Mouse (Mus musculus) CH12.LX (cell line): ENCODE data around the gene Pdlim5. TPM values are rescaled to one million over a fixed set of nuclear protein-coding genes. Genes with fewer than 3 reads are reported as not detected.

Experiments
- DNase-seq: peaks from one replicate; pipeline ENCODE4 v3.0.0-alpha.2; 2013; ENCODE audit errors: extremely low read depth
- H3K27ac ChIP-seq: 2 replicates; pipeline ENCODE4 v1.5.1; 2012; ENCODE audit warnings: low read depth, mild to moderate bottlenecking, control low read depth, moderate library complexity; ENCODE audit not compliant: insufficient read depth
- H3K27me3 ChIP-seq: replicated peaks from 2 replicates; pipeline ENCODE3; 2012; ENCODE audit warnings: inconsistent platforms
- H3K36me3 ChIP-seq, 2 experiments: replicated peaks in 1 of 2; 2 replicates each; pipeline versions ENCODE3 to v1.6.1; 2012; ENCODE audit warnings: inconsistent platforms in 1 of 2, low read length in 1 of 2, mild to moderate bottlenecking in 1 of 2, mixed read lengths in 1 of 2, moderate library complexity in 1 of 2; ENCODE audit not compliant: control insufficient read depth in 1 of 2, insufficient read depth in 1 of 2
- H3K4me1 ChIP-seq, 2 experiments: 2 replicates each; pipeline ENCODE4 v1.6.1; 2012; ENCODE audit warnings: inconsistent platforms in 1 of 2, moderate library complexity in 1 of 2; ENCODE audit not compliant: insufficient read depth in 2 of 2, control insufficient read depth in 1 of 2
- H3K4me2 ChIP-seq: 2 replicates; pipeline ENCODE4 v1.6.1; 2012; ENCODE audit warnings: low read depth, mild to moderate bottlenecking, control low read depth; ENCODE audit not compliant: poor library complexity, insufficient read depth, severe bottlenecking
- H3K4me3 ChIP-seq, 3 experiments: fragments of 150-350 bp in 1 of 3; sonication (generic) in 1 of 3; replicated peaks in 1 of 3; 2 replicates each; pipeline versions ENCODE3 to v1.5.1; 2011 to 2012; ENCODE audit warnings: low read depth in 2 of 3, low read length in 2 of 3, mild to moderate bottlenecking in 2 of 3, moderate library complexity in 2 of 3, control low read depth in 1 of 3, improper control_type of control experiment in 1 of 3, inconsistent platforms in 1 of 3, mixed read lengths in 1 of 3; ENCODE audit not compliant: poor library complexity in 1 of 3
- H3K79me2 ChIP-seq: replicated peaks from 2 replicates; pipeline ENCODE4 v1.6.1; 2012; ENCODE audit warnings: mild to moderate bottlenecking, moderate library complexity; ENCODE audit not compliant: control insufficient read depth, poor library complexity, insufficient read depth, severe bottlenecking; ENCODE audit errors: extremely low read depth
- H3K9ac ChIP-seq: 2 replicates; pipeline ENCODE4 v1.6.1; 2012; ENCODE audit warnings: low read depth, mild to moderate bottlenecking, control low read depth, moderate library complexity; ENCODE audit not compliant: insufficient read depth
- H3K9me3 ChIP-seq: replicated peaks from 2 replicates; pipeline ENCODE3; 2012; ENCODE audit warnings: low read length, inconsistent platforms, mixed read lengths
- BHLHE40 ChIP-seq: IDR thresholded peaks from 2 replicates; pipeline ENCODE4 v1.6.1; 2011; ENCODE audit warnings: mild to moderate bottlenecking, low read depth, low read length, improper control_type of control experiment
- CHD1 ChIP-seq: IDR thresholded peaks from 2 replicates; pipeline ENCODE4 v1.6.1; 2012; ENCODE audit warnings: low read depth, low read length, improper control_type of control experiment, inconsistent platforms
- E2F4 ChIP-seq: IDR thresholded peaks from 2 replicates; pipeline ENCODE4 v1.6.1; 2011; ENCODE audit warnings: low read depth, low read length, improper control_type of control experiment; ENCODE audit not compliant: insufficient replicate concordance
- ELF1 ChIP-seq: IDR thresholded peaks from 2 replicates; pipeline ENCODE4 v1.6.1; 2014; ENCODE audit warnings: low read depth, mild to moderate bottlenecking, inconsistent platforms, low read length, improper control_type of control experiment
- ETS1 ChIP-seq: conservative IDR thresholded peaks from 2 replicates; pipeline ENCODE4 v1.6.1; 2012; ENCODE audit warnings: low read depth, mild to moderate bottlenecking, inconsistent platforms, low read length, improper control_type of control experiment, moderate library complexity
- GABPA ChIP-seq: IDR thresholded peaks from 2 replicates; pipeline ENCODE4 v1.6.1; 2012; ENCODE audit warnings: low read depth, low read length, improper control_type of control experiment, inconsistent platforms; ENCODE audit not compliant: insufficient replicate concordance
- HCFC1 ChIP-seq: IDR thresholded peaks from 2 replicates; pipeline ENCODE4 v1.6.1; 2012; ENCODE audit warnings: low read depth, mild to moderate bottlenecking, inconsistent platforms, low read length, improper control_type of control experiment
- JUND ChIP-seq: conservative IDR thresholded peaks from 2 replicates; pipeline ENCODE4 v1.6.1; 2011; ENCODE audit warnings: low read depth, low read length, improper control_type of control experiment
- MAX ChIP-seq: IDR thresholded peaks from 2 replicates; pipeline ENCODE4 v1.6.1; 2011; ENCODE audit warnings: low read length, improper control_type of control experiment
- MAZ ChIP-seq: IDR thresholded peaks from 2 replicates; pipeline ENCODE4 v1.6.1; 2012; ENCODE audit warnings: low read depth, mild to moderate bottlenecking, inconsistent platforms, low read length, improper control_type of control experiment, moderate library complexity
- MEF2A ChIP-seq: IDR thresholded peaks from 2 replicates; pipeline ENCODE4 v1.6.1; 2014; ENCODE audit warnings: low read depth, mild to moderate bottlenecking, inconsistent platforms, low read length, improper control_type of control experiment, borderline replicate concordance
- MXI1 ChIP-seq: IDR thresholded peaks from 2 replicates; pipeline ENCODE4 v1.6.1; 2011; ENCODE audit warnings: mild to moderate bottlenecking, low read depth, low read length, improper control_type of control experiment
- NRF1 ChIP-seq: IDR thresholded peaks from 2 replicates; pipeline ENCODE4 v1.6.1; 2014; ENCODE audit warnings: low read depth, mild to moderate bottlenecking, inconsistent platforms, low read length, improper control_type of control experiment, moderate library complexity
- POLR2AphosphoS2 ChIP-seq: IDR thresholded peaks from 2 replicates; pipeline ENCODE4 v1.6.1; 2011; ENCODE audit warnings: low read depth, low read length, improper control_type of control experiment
- RAD21 ChIP-seq: IDR thresholded peaks from 2 replicates; pipeline ENCODE4 v1.6.1; 2011; ENCODE audit warnings: low read depth, mild to moderate bottlenecking, low read length, improper control_type of control experiment, moderate library complexity
- RCOR1 ChIP-seq: conservative IDR thresholded peaks from 2 replicates; pipeline ENCODE4 v1.6.1; 2012; ENCODE audit warnings: low read depth, mild to moderate bottlenecking, inconsistent platforms, low read length, improper control_type of control experiment
- SIN3A ChIP-seq: IDR thresholded peaks from 2 replicates; pipeline ENCODE4 v1.6.1; 2012; ENCODE audit warnings: low read length, improper control_type of control experiment, inconsistent platforms
- SMC3 ChIP-seq: IDR thresholded peaks from 2 replicates; pipeline ENCODE4 v1.6.1; 2011; ENCODE audit warnings: low read depth, low read length, improper control_type of control experiment
- TBP ChIP-seq: conservative IDR thresholded peaks from 2 replicates; pipeline ENCODE4 v1.6.1; 2011; ENCODE audit warnings: low read depth, low read length, improper control_type of control experiment
- TCF12 ChIP-seq: IDR thresholded peaks from 2 replicates; pipeline ENCODE4 v1.6.1; 2014; ENCODE audit warnings: low read depth, mild to moderate bottlenecking, inconsistent platforms, low read length, improper control_type of control experiment
- UBTF ChIP-seq: IDR thresholded peaks from 2 replicates; pipeline ENCODE4 v1.6.1; 2012; ENCODE audit warnings: low read depth, mild to moderate bottlenecking, inconsistent platforms, low read length, improper control_type of control experiment, moderate library complexity
- USF2 ChIP-seq: conservative IDR thresholded peaks from 2 replicates; pipeline ENCODE4 v1.6.1; 2011; ENCODE audit warnings: low read depth, low read length, improper control_type of control experiment
- ZKSCAN1 ChIP-seq: IDR thresholded peaks from 2 replicates; pipeline ENCODE4 v1.6.1; 2012; ENCODE audit warnings: low read depth, inconsistent platforms, low read length, improper control_type of control experiment, borderline replicate concordance
- ZMIZ1 ChIP-seq: IDR thresholded peaks from 2 replicates; pipeline ENCODE4 v1.6.1; 2012; ENCODE audit warnings: low read depth, mild to moderate bottlenecking, inconsistent platforms, low read length, improper control_type of control experiment
- ZNF384 ChIP-seq: IDR thresholded peaks from 2 replicates; pipeline ENCODE4 v1.6.1; 2012; ENCODE audit warnings: low read depth, low read length, improper control_type of control experiment, inconsistent platforms
- dilution Hi-C: fragments of 300-500 bp; cut with MboI; formaldehyde crosslinking; loops from 2 replicates; pipeline ENCODE4 v1.14.3; 2020; ENCODE audit warnings: low sequenced_read_pairs; ENCODE audit not compliant: extremely low pct_unique_long_range_greater_than_20kb, extremely low pct_ligation_motif_present
- in situ Hi-C: fragments of 300-500 bp; cut with MboI; formaldehyde crosslinking; loops from 3 replicates; pipeline ENCODE4 v1.14.3; 2019; ENCODE audit warnings: low sequenced_read_pairs, low pct_ligation_motif_present, low pct_unique_long_range_greater_than_20kb, mixed read lengths
- polyA plus RNA-seq: library from polyadenylated mRNA; unstranded; fragments of >175 nt; gene quantifications from 2 replicates; pipeline ENCODE4 v1.2.1, GENCODE M21; 2012; ENCODE audit warnings: low read depth; ENCODE audit not compliant: insufficient read length
- total RNA-seq, 2 experiments: library from RNA; depleted of rRNA; stranded (reverse); fragments of 300-350 nt in 1 of 2; fragments of >200 nt in 1 of 2; gene quantifications; 2 replicates each; pipeline ENCODE4 v1.2.3; 2012 to 2014

Pdlim5 gene
- total and polyA plus RNA-seq, 3 experiments = 22.0 to 24.6 (median 22.8) TPM

- H3K4me2 ChIP-seq = no peak overlapping the region
Observed at GRCm38 (mm10) chr3:142332716-142333115, 62.8 kb downstream of the Pdlim5 start.

GRCm38 (mm10) chr3:142331872-142332554 is 63.5 kb downstream of the Pdlim5 start:
- no peak overlapping the region for H3K9ac ChIP-seq
- in situ Hi-C loops = no loop called here
- H3K79me2 ChIP-seq = no peaks in the 10 kb centered on the region
- no peaks in the 10 kb centered on the region for H3K36me3 ChIP-seq
- no peak for DNase-seq
- no peak overlapping the region for H3K4me3 ChIP-seq
- no peak for TF ChIP-seq JUND
- no peak for TF ChIP-seq NRF1
- no peak for TF ChIP-seq E2F4
- TF ChIP-seq MAX = no peak
- no peak for TF ChIP-seq ZNF384
- no peak for TF ChIP-seq ETS1
- no peak for TF ChIP-seq ZMIZ1
- TF ChIP-seq MAZ = no peak
- no peak for TF ChIP-seq USF2
- TF ChIP-seq MEF2A = no peak
- no peak for TF ChIP-seq BHLHE40
- TF ChIP-seq GABPA = no peak
- no peak for TF ChIP-seq TBP
- no peak for TF ChIP-seq MXI1
- no peak for TF ChIP-seq RCOR1
- no peak overlapping the region for H3K4me2 ChIP-seq
- H3K27ac ChIP-seq = no peak overlapping the region
- peaks cover 0 to 6% of the 10 kb centered on the region in 2 experiments; a peak in 1 of 4 replicates for H3K4me1 ChIP-seq
- dilution Hi-C loops = no loop called here
- no peaks in the 10 kb centered on the region for H3K27me3 ChIP-seq
- H3K9me3 ChIP-seq = no peaks in the 10 kb centered on the region

More at GRCm38 (mm10) chr3:142332716-142333115, 62.8 kb downstream of the Pdlim5 start:
- Histone ChIP-seq H3K36me3 (peaks cover 0 to 2% of the 10 kb centered on the region in 2 experiments), H3K27me3 (no peaks in the 10 kb centered on the region), H3K9me3 (no peaks in the 10 kb centered on the region), H3K79me2 (no peaks in the 10 kb centered on the region), H3K4me3 (no peak overlapping the region), H3K27ac (no peak overlapping the region), H3K9ac (no peak overlapping the region), H3K4me1 (peaks cover 0 to 6% of the 10 kb centered on the region in 2 experiments; a peak in 1 of 4 replicates)
- in situ Hi-C loops = no loop called here
- dilution Hi-C loops = no loop called here
- DNase-seq = no peak
- TF ChIP-seq CHD1 (no peak), HCFC1 (no peak), UBTF (no peak), TCF12 (no peak), ELF1 (no peak), SIN3A (no peak), POLR2AphosphoS2 (no peak), USF2 (no peak), ZKSCAN1 (no peak), SMC3 (no peak), RAD21 (no peak)
